Mouse (Mus musculus) cerebellum, adult 2 months (tissue): Measurements from ENCODE around the gene Bcas3. TPM values are rescaled to one million over a fixed set of nuclear protein-coding genes. Genes with fewer than 3 reads are reported as not detected.
A peak's percentile ranks its signal among the peaks of the same experiment; 100 is the strongest.
"Not testable (repeated sequence)": the region's sequence is repeated elsewhere in the genome, so short reads cannot be mapped to it uniquely, and the experiment has no call there.

Experiments used
- DNase-seq, 2 experiments: peaks; one replicate each; pipeline ENCODE4 v3.0.0; 2021
- H3K27ac ChIP-seq: fragments of 200-500 bp; 2 replicates; pipeline ENCODE4 v1.5.1; 2012; ENCODE audit warnings: low read length, control low read depth, inconsistent platforms; ENCODE audit not compliant: insufficient read depth
- H3K27me3 ChIP-seq: fragments of 200-500 bp; 2 replicates; pipeline ENCODE4 v1.6.1; 2012; ENCODE audit warnings: inconsistent platforms, mild to moderate bottlenecking, low read length, moderate library complexity; ENCODE audit not compliant: control insufficient read depth, insufficient read depth
- H3K4me1 ChIP-seq: fragments of 200-500 bp; 2 replicates; pipeline ENCODE4 v1.6.1; 2011; ENCODE audit warnings: low read length; ENCODE audit not compliant: control insufficient read depth, insufficient read depth
- H3K4me3 ChIP-seq: fragments of 200-500 bp; replicated peaks from 2 replicates; pipeline ENCODE3; 2011; ENCODE audit warnings: mild to moderate bottlenecking, low read depth, low read length, control low read depth; ENCODE audit not compliant: insufficient read depth
- CTCF ChIP-seq: fragments of 200-500 bp; IDR thresholded peaks from 2 replicates; pipeline ENCODE4 v1.5.1; 2011; ENCODE audit warnings: low read depth, mild to moderate bottlenecking, control low read depth, low read length, moderate library complexity, borderline replicate concordance; ENCODE audit not compliant: insufficient read depth
- POLR2A ChIP-seq: fragments of 200-500 bp; IDR thresholded peaks from 2 replicates; pipeline ENCODE4 v1.6.1; 2011; ENCODE audit warnings: low read length, control low read depth, borderline replicate concordance; ENCODE audit not compliant: insufficient read depth
- WGBS: fragments of 180-500 bp; shearing (Covaris S2); methylation state at CpG from one replicate; pipeline ENCODE4 v1.1.7; 2018; 5-methylcytosine and 5-hydroxymethylcytosine counted together
- polyA plus RNA-seq: library from polyadenylated mRNA; depleted of rRNA; stranded (reverse); fragments of >200 nt; gene quantifications from 2 replicates; pipeline ENCODE4 v1.2.3, GENCODE M21; 2012

The Bcas3 gene
- polyA plus RNA-seq, 1 experiment: 44.4 TPM

- Histone ChIP-seq H3K27ac (no peak overlapping the region), H3K27me3 (no peaks in the 10 kb centered on the region), H3K4me3 (no peak overlapping the region), H3K4me1 (peaks cover 7% of the 10 kb centered on the region)
- no peak for TF ChIP-seq POLR2A
- TF ChIP-seq CTCF: no peak
- WGBS: 91% methylated on average over 8 of the region's 8 CpGs
- DNase-seq: no peak
Observed at GRCm38 (mm10) chr11:85712026-85712804, 359.2 kb downstream of the Bcas3 start.

- 65% methylated on average over 19 of the region's 19 CpGs for WGBS
- Histone ChIP-seq H3K27ac (no peak overlapping the region), H3K4me1 (peaks cover 7% of the 10 kb centered on the region), H3K4me3 (no peak overlapping the region), H3K27me3 (no peaks in the 10 kb centered on the region)
- peak in 1 of 2 experiments; percentile 24 for DNase-seq
- TF ChIP-seq POLR2A (no peak), CTCF (no peak)
Observed at GRCm38 (mm10) chr11:85712860-85713813, 360.2 kb downstream of the Bcas3 start.

DNA sequence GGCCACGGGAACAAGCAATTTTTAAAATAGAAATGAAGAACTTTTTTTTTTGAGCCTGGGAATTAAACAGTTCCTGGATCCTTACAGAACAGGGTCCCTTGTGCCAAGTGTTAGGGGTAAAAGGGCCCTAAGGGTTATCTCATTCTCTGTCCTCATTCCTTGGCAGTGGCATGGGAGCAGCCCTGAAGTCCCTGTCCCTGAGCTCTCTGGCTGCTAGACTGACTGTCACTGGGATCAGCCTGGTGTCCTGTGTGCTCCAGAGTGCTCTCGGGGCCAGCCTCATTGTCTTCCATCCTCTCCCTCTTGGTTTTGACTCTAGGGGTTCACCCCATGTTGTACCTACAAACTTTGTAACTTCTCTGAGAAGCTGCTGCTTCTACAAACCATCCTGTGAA, 360.8 kb downstream of the Bcas3 start:
- peaks cover 7% of the 10 kb centered on the region for H3K4me1 ChIP-seq
- no peak for DNase-seq
- H3K4me3 ChIP-seq: no peak overlapping the region
- no peak for TF ChIP-seq POLR2A
- TF ChIP-seq CTCF: no peak
- WGBS: 43% methylated on average over 2 of the region's 2 CpGs
- no peaks in the 10 kb centered on the region for H3K27me3 ChIP-seq
- H3K27ac ChIP-seq: no peak overlapping the region

- TF ChIP-seq CTCF (no peak), POLR2A (no peak)
- no peak for DNase-seq
- H3K4me1 ChIP-seq: peaks cover 7% of the 10 kb centered on the region
- H3K27me3 ChIP-seq: no peaks in the 10 kb centered on the region
- 60% methylated on average over 7 of the region's 7 CpGs for WGBS
- no peak overlapping the region for H3K27ac ChIP-seq
- no peak overlapping the region for H3K4me3 ChIP-seq
Observed at GRCm38 (mm10) chr11:85714312-85714931, 361.5 kb downstream of the Bcas3 start.

DNA sequence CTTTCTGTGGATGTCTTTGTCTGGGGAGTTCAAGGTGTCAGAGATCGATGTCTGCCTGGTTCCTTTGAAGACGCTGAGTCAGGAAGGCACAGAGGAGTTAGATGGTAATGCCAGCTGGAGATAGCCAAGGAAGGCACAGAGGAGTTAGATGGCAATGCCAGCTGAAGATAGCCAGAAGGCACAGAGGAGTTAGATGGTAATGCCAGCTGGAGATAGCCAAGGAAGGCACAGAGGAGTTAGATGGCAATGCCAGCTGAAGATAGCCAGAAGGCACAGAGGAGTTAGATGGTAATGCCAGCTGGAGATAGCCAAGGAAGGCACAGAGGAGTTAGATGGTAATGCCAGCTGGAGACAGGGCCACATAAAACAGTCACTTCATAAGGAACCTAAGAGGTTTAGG, 363.8 kb downstream of the Bcas3 start:
- H3K27me3 ChIP-seq, H3K4me3 ChIP-seq, H3K4me1 ChIP-seq, H3K27ac ChIP-seq, DNase-seq: not testable (repeated sequence)
- WGBS: 66% methylated on average over 2 of the region's 2 CpGs

- Histone ChIP-seq H3K27me3 (no peaks in the 10 kb centered on the region), H3K4me1 (peaks cover 7% of the 10 kb centered on the region), H3K4me3 (no peak overlapping the region), H3K27ac (no peak overlapping the region)
- TF ChIP-seq CTCF (no peak), POLR2A (no peak)
- DNase-seq: no peak
- WGBS: 91% methylated on average over 10 of the region's 10 CpGs
Observed at GRCm38 (mm10) chr11:85719091-85719490, 366.1 kb downstream of the Bcas3 start.

- H3K4me1 ChIP-seq: peaks cover 7% of the 10 kb centered on the region
- TF ChIP-seq CTCF (no peak), POLR2A (no peak)
- H3K27ac ChIP-seq: no peak overlapping the region
- H3K4me3 ChIP-seq: no peak overlapping the region
- no peak for DNase-seq
- no peaks in the 10 kb centered on the region for H3K27me3 ChIP-seq
- 44% methylated on average over 7 of the region's 7 CpGs for WGBS
Observed at GRCm38 (mm10) chr11:85719766-85720165, 366.8 kb downstream of the Bcas3 start.

DNA sequence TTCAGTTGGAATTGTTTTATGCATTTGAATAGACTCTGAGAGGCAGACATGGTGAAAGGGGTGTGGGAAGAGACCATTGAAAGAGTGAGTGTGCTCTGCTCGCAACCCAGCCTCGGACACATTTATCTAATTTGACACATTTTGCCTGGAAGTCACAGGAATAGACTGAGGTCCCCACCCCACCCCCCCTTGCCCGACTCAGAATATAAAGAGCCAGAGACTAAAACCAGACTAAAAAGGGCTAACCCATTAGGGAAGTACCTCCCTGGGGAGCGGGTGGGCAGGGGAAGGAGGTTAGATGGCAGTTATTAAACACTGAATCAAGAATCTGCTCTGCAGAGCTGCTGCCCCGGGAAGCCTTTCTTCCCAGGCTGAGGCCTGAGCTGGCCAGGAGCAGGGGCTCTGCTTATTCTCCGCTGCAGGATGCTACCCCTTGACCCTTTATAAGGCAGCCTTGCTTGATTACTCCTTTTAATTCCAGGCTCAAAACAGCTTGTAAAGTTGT, 367.4 kb downstream of the Bcas3 start:
- peaks cover 7% of the 10 kb centered on the region for H3K4me1 ChIP-seq
- no peak for DNase-seq
- no peak for TF ChIP-seq POLR2A
- no peak for TF ChIP-seq CTCF
- no peak overlapping the region for H3K27ac ChIP-seq
- no peak overlapping the region for H3K4me3 ChIP-seq
- no peaks in the 10 kb centered on the region for H3K27me3 ChIP-seq
- WGBS: 67% methylated on average over 6 of the region's 6 CpGs
